Mouse (Mus musculus) midbrain, embryonic 14.5 days (tissue): ENCODE measurements around the gene Tmem178b. TPM values are rescaled to one million over a fixed set of nuclear protein-coding genes. Genes with fewer than 3 reads are reported as not detected.

Source experiments
- ATAC-seq: fragments of 200-750 bp; cut with Nextera tagmentation; 2 replicates; pipeline ENCODE4 v1.8.0; 2017; ENCODE audit warnings: moderate number of reproducible peaks, moderate library complexity; ENCODE audit not compliant: low FRiP score, low TSS enrichment
- DNase-seq: peaks from one replicate; pipeline ENCODE4 v3.0.0-alpha.2; 2015
- H3K27ac ChIP-seq: fragments of 300-500 bp; sonication (generic); replicated peaks from 2 replicates; pipeline ENCODE4 v1.5.1; 2014; ENCODE audit warnings: mild to moderate bottlenecking, low read depth, low read length, moderate library complexity
- H3K27me3 ChIP-seq: fragments of 300-500 bp; sonication (generic); 2 replicates; pipeline ENCODE4 v1.6.1; 2014; ENCODE audit warnings: low read length, control low read depth, mixed read lengths; ENCODE audit not compliant: control insufficient read depth, insufficient read depth
- H3K36me3 ChIP-seq: fragments of 300-500 bp; sonication (generic); 2 replicates; pipeline ENCODE4 v1.6.1; 2014; ENCODE audit warnings: low read length, control low read depth; ENCODE audit not compliant: control insufficient read depth, insufficient read depth
- H3K4me1 ChIP-seq: fragments of 300-500 bp; sonication (generic); 2 replicates; pipeline ENCODE4 v1.6.1; 2014; ENCODE audit warnings: mild to moderate bottlenecking, antibody characterized with exemption, low read length, control low read depth; ENCODE audit not compliant: control insufficient read depth, insufficient read depth
- H3K4me2 ChIP-seq: fragments of 300-500 bp; sonication (generic); 2 replicates; pipeline ENCODE4 v1.6.1; 2014; ENCODE audit warnings: mild to moderate bottlenecking, low read length, moderate library complexity
- H3K4me3 ChIP-seq: fragments of 300-500 bp; sonication (generic); replicated peaks from 2 replicates; pipeline ENCODE4 v1.5.1; 2014; ENCODE audit warnings: low read depth, low read length
- H3K9ac ChIP-seq: fragments of 300-500 bp; sonication (generic); replicated peaks from 2 replicates; pipeline ENCODE4 v1.6.1; 2014; ENCODE audit warnings: mild to moderate bottlenecking, low read length, moderate library complexity
- H3K9me3 ChIP-seq: fragments of 300-500 bp; sonication (generic); 2 replicates; pipeline ENCODE4 v1.6.1; 2016; ENCODE audit warnings: low read length, control low read depth, mixed read lengths; ENCODE audit not compliant: control insufficient read depth
- WGBS: fragments of 180-500 bp; shearing (Covaris S2); extraction: QIAGEN DNeasy Blood & Tissue Kit; methylation state at CpG from one replicate; pipeline ENCODE4 v1.1.7; 2014; 5-methylcytosine and 5-hydroxymethylcytosine counted together
- polyA plus RNA-seq: library from polyadenylated mRNA; unstranded; fragments of >200 nt; fragmentation: Nextera tagmentation; extraction: Ambion mirVana; gene quantifications from 2 replicates; pipeline ENCODE4 v1.2.1, GENCODE M21; 2014

Gene Tmem178b
- polyA plus RNA-seq, 1 experiment from 2014 or later: 44.6 TPM

GRCm38 (mm10) chr6:40110729-40111128 lies 237.7 kb downstream of the Tmem178b start:
- Histone ChIP-seq H3K9ac (no peak overlapping the region), H3K27me3 (no peaks in the 10 kb centered on the region), H3K36me3 (no peaks in the 10 kb centered on the region), H3K4me3 (no peak overlapping the region), H3K4me1 (peaks cover 16% of the 10 kb centered on the region), H3K9me3 (no peaks in the 10 kb centered on the region), H3K4me2 (no peak overlapping the region), H3K27ac (no peak overlapping the region)
- ATAC-seq: no peak
- DNase-seq: no peak
- 79% methylated on average over 2 of the region's 2 CpGs for WGBS

GRCm38 (mm10) chr6:40112488-40112887 lies 239.4 kb downstream of the Tmem178b start:
- no peaks in the 10 kb centered on the region for H3K9me3 ChIP-seq
- DNase-seq: no peak
- H3K4me1 ChIP-seq: peaks cover 20% of the 10 kb centered on the region
- WGBS: 87% methylated on average over 10 of the region's 10 CpGs
- H3K9ac ChIP-seq: no peak overlapping the region
- no peaks in the 10 kb centered on the region for H3K36me3 ChIP-seq
- H3K4me3 ChIP-seq: no peak overlapping the region
- H3K27ac ChIP-seq: no peak overlapping the region
- no peaks in the 10 kb centered on the region for H3K27me3 ChIP-seq
- no peak for ATAC-seq
- H3K4me2 ChIP-seq: no peak overlapping the region

GRCm38 (mm10) chr6:40116225-40116624 lies 243.2 kb downstream of the Tmem178b start:
- DNase-seq: no peak
- H3K36me3 ChIP-seq: no peaks in the 10 kb centered on the region
- 36% methylated on average over 3 of the region's 3 CpGs for WGBS

GRCm38 (mm10) chr6:40120176-40120575 lies 247.1 kb downstream of the Tmem178b start:
- Histone ChIP-seq H3K36me3 (no peaks in the 10 kb centered on the region), H3K27me3 (no peaks in the 10 kb centered on the region), H3K9ac (no peak overlapping the region), H3K4me2 (no peak overlapping the region), H3K4me3 (no peak overlapping the region), H3K4me1 (peaks cover 20% of the 10 kb centered on the region), H3K27ac (no peak overlapping the region), H3K9me3 (no peaks in the 10 kb centered on the region)
- WGBS: 55% methylated on average over 2 of the region's 2 CpGs
- DNase-seq (no peak), ATAC-seq (no peak)

More at GRCm38 (mm10) chr6:40116225-40116624, 243.2 kb downstream of the Tmem178b start:
- Histone ChIP-seq H3K4me1 (peaks cover 22% of the 10 kb centered on the region), H3K4me3 (no peak overlapping the region), H3K4me2 (no peak overlapping the region), H3K27ac (0 out of 2 replicates have a peak overlapping the region, but pooled peaks have one; percentile 9), H3K9ac (no peak overlapping the region), H3K9me3 (no peaks in the 10 kb centered on the region), H3K27me3 (no peaks in the 10 kb centered on the region)
- no peak for ATAC-seq

GRCm38 (mm10) chr6:40121494-40121893 lies 248.4 kb downstream of the Tmem178b start:
- Histone ChIP-seq H3K9me3 (no peaks in the 10 kb centered on the region), H3K4me1 (peaks cover 11% of the 10 kb centered on the region), H3K27ac (peak overlapping the region; percentile 45; the same call in 1 of the 2 replicates), H3K4me3 (no peak overlapping the region), H3K4me2 (no peak overlapping the region; the same call in 1 of the 2 replicates), H3K9ac (no peak overlapping the region), H3K36me3 (no peaks in the 10 kb centered on the region), H3K27me3 (no peaks in the 10 kb centered on the region)
- ATAC-seq (no peak), DNase-seq (peak; percentile 78)
- WGBS: 22% methylated on average over 4 of the region's 4 CpGs

GRCm38 (mm10) chr6:40123070-40123690 lies 250.1 kb downstream of the Tmem178b start:
- Histone ChIP-seq H3K4me1 (peaks cover 11% of the 10 kb centered on the region), H3K9ac (no peak overlapping the region), H3K9me3 (no peaks in the 10 kb centered on the region), H3K27me3 (no peaks in the 10 kb centered on the region), H3K4me3 (no peak overlapping the region), H3K36me3 (no peaks in the 10 kb centered on the region), H3K4me2 (no peak overlapping the region), H3K27ac (0 out of 2 replicates have a peak overlapping the region, but pooled peaks have one; percentile 26)
- no peak for ATAC-seq
- WGBS: 64% methylated on average over 12 of the region's 12 CpGs
- peak; percentile 37 for DNase-seq

GRCm38 (mm10) chr6:40123960-40124359 lies 250.9 kb downstream of the Tmem178b start:
- Histone ChIP-seq H3K27me3 (no peaks in the 10 kb centered on the region), H3K4me3 (no peak overlapping the region), H3K4me1 (peaks cover 11% of the 10 kb centered on the region), H3K9me3 (no peaks in the 10 kb centered on the region), H3K27ac (no peak overlapping the region), H3K4me2 (no peak overlapping the region), H3K9ac (no peak overlapping the region), H3K36me3 (no peaks in the 10 kb centered on the region)
- DNase-seq: no peak
- no peak for ATAC-seq

GRCm38 (mm10) chr6:40128716-40129115 lies 255.6 kb downstream of the Tmem178b start:
- no peak for DNase-seq
- H3K36me3 ChIP-seq: no peaks in the 10 kb centered on the region
- WGBS: 84% methylated on average over 6 of the region's 6 CpGs
- no peaks in the 10 kb centered on the region for H3K9me3 ChIP-seq
- H3K9ac ChIP-seq: no peak overlapping the region
- H3K27ac ChIP-seq: no peak overlapping the region
- ATAC-seq: no peak
- H3K27me3 ChIP-seq: no peaks in the 10 kb centered on the region
- no peak overlapping the region for H3K4me3 ChIP-seq
- no peaks in the 10 kb centered on the region for H3K4me1 ChIP-seq
- H3K4me2 ChIP-seq: no peak overlapping the region

GRCm38 (mm10) chr6:40131936-40132335 lies 258.9 kb downstream of the Tmem178b start:
- H3K9ac ChIP-seq: no peak overlapping the region
- no peaks in the 10 kb centered on the region for H3K36me3 ChIP-seq
- DNase-seq: no peak
- no peak overlapping the region for H3K27ac ChIP-seq
- ATAC-seq: no peak
- H3K27me3 ChIP-seq: no peaks in the 10 kb centered on the region
- 96% methylated on average over 1 of the region's 1 CpGs for WGBS
- peaks cover 2% of the 10 kb centered on the region; the same call in 1 of the 2 replicates for H3K4me1 ChIP-seq
- no peaks in the 10 kb centered on the region for H3K9me3 ChIP-seq
- H3K4me2 ChIP-seq: no peak overlapping the region
- H3K4me3 ChIP-seq: no peak overlapping the region
